Mouse (Mus musculus) CH12.LX (cell line): ENCODE measurements around the gene Zdhhc19.

ENCODE experiments used
- CTCF ChIP-seq, 2 experiments: IDR thresholded peaks in 1 of 2; conservative IDR thresholded peaks in 1 of 2; 2 replicates each; pipeline ENCODE4 v1.5.1; 2011 to 2012; ENCODE audit warnings: low read depth in 2 of 2, low read length in 2 of 2, improper control_type of control experiment in 1 of 2, inconsistent platforms in 1 of 2, mild to moderate bottlenecking in 1 of 2, moderate library complexity in 1 of 2
- POLR2A ChIP-seq: IDR thresholded peaks from 2 replicates; pipeline ENCODE4 v1.6.1; 2011; ENCODE audit warnings: low read depth, mild to moderate bottlenecking, improper control_type of control experiment, low read length

- TF ChIP-seq POLR2A (no peak), CTCF (conservative IDR thresholded peaks at IDR 0.05 in 1 of 2, IDR thresholded peaks at IDR 0.05 in 1 of 2; ENCODE audit: low read depth in 2 of 2, low read length in 2 of 2) (no peak)
Measured at GRCm38 (mm10) chr16:32586482-32586881, 90.4 kb downstream of the Zdhhc19 start.
